Mouse (Mus musculus) embryonic fibroblast, embryonic 13.5 days (primary cell): ENCODE measurements around the gene Emd. TPM values are rescaled to one million over a fixed set of nuclear protein-coding genes. Genes with fewer than 3 reads are reported as not detected.
"Not testable (repeated sequence)": the region's sequence is repeated elsewhere in the genome, so short reads cannot be mapped to it uniquely, and the experiment has no call there.

Experiments used
- H3K27ac ChIP-seq: 2 replicates; pipeline ENCODE4 v1.5.1; 2012; ENCODE audit warnings: low read length, control low read depth, inconsistent platforms; ENCODE audit not compliant: insufficient read depth
- H3K4me1 ChIP-seq: 2 replicates; pipeline ENCODE4 v1.6.1; 2011; ENCODE audit warnings: low read length; ENCODE audit not compliant: control insufficient read depth, insufficient read depth
- H3K4me3 ChIP-seq: 2 replicates; pipeline ENCODE4 v1.5.1; 2011; ENCODE audit warnings: mild to moderate bottlenecking, control low read depth, low read length; ENCODE audit not compliant: insufficient read depth
- CTCF ChIP-seq: IDR thresholded peaks from 2 replicates; pipeline ENCODE4 v1.5.1; 2011; ENCODE audit warnings: mild to moderate bottlenecking, control low read depth, low read length, moderate library complexity, borderline replicate concordance; ENCODE audit not compliant: insufficient read depth
- POLR2A ChIP-seq: IDR thresholded peaks from 2 replicates; pipeline ENCODE4 v1.6.1; 2011; ENCODE audit warnings: low read depth, mild to moderate bottlenecking, control low read depth, low read length, moderate library complexity
- polyA plus RNA-seq: library from polyadenylated mRNA; stranded (reverse); fragments of >200 nt; gene quantifications from 2 replicates; pipeline ENCODE4 v1.2.4, GENCODE M21; 2011; ENCODE audit warnings: low read depth; ENCODE audit not compliant: missing spikeins, insufficient read length

Emd gene
- 195 and 206 TPM in 2 replicates for polyA plus RNA-seq

GRCm38 (mm10) chrX:74254153-74254887, at the start of gene Emd:
TSS of gene Emd (plus strand) at chrX:74254687.
- Histone ChIP-seq H3K27ac (peak within 1 kb of the TSS; percentile 92), H3K4me1 (peaks cover 6% of the 10 kb centered on the region; the same call in 1 of the 2 replicates), H3K4me3 (peak within 1 kb of the TSS; percentile 86)
- TF ChIP-seq CTCF (no peak), POLR2A (peak; percentile 74)

GRCm38 (mm10) chrX:74218496-74218895, 36.0 kb upstream of the Emd start:
- peak overlapping the region; percentile 88 for H3K27ac ChIP-seq
- TF ChIP-seq CTCF (no peak), POLR2A (no peak)
- no peak overlapping the region for H3K4me3 ChIP-seq
- no peaks in the 10 kb centered on the region; the same call in 1 of the 2 replicates for H3K4me1 ChIP-seq

- H3K4me3 ChIP-seq = no peak overlapping the region
- no peak overlapping the region; the same call in 1 of the 2 replicates for H3K27ac ChIP-seq
- H3K4me1 ChIP-seq = no peaks in the 10 kb centered on the region; the same call in 1 of the 2 replicates
- TF ChIP-seq POLR2A = no peak
- TF ChIP-seq CTCF = no peak
Observed at GRCm38 (mm10) chrX:74219449-74219848, 35.0 kb upstream of the Emd start.

GRCm38 (mm10) chrX:74220099-74220498, 34.4 kb upstream of the Emd start:
- H3K4me3 ChIP-seq, H3K27ac ChIP-seq, H3K4me1 ChIP-seq: not testable (repeated sequence)

- no peak overlapping the region for H3K27ac ChIP-seq
- H3K4me3 ChIP-seq = no peak overlapping the region
- no peaks in the 10 kb centered on the region for H3K4me1 ChIP-seq
- no peak for TF ChIP-seq POLR2A
- TF ChIP-seq CTCF = no peak
Observed at GRCm38 (mm10) chrX:74230038-74230437, 24.4 kb upstream of the Emd start.

GRCm38 (mm10) chrX:74233196-74233595, 21.3 kb upstream of the Emd start:
- no peak overlapping the region for H3K27ac ChIP-seq
- TF ChIP-seq POLR2A (no peak), CTCF (no peak)
- no peak overlapping the region for H3K4me3 ChIP-seq

GRCm38 (mm10) chrX:74240332-74240731, 14.2 kb upstream of the Emd start:
- H3K4me1 ChIP-seq = no peaks in the 10 kb centered on the region; the same call in 1 of the 2 replicates
- no peak overlapping the region for H3K4me3 ChIP-seq
- no peak for TF ChIP-seq CTCF
- no peak for TF ChIP-seq POLR2A
- H3K27ac ChIP-seq = no peak overlapping the region

More at GRCm38 (mm10) chrX:74233196-74233595, 21.3 kb upstream of the Emd start:
- no peaks in the 10 kb centered on the region for H3K4me1 ChIP-seq

- no peak for TF ChIP-seq CTCF
- no peak for TF ChIP-seq POLR2A
- H3K4me1 ChIP-seq = no peaks in the 10 kb centered on the region; the same call in 1 of the 2 replicates
- H3K27ac ChIP-seq = peak overlapping the region; percentile 95
- H3K4me3 ChIP-seq = peak overlapping the region; percentile 94
Observed at GRCm38 (mm10) chrX:74243396-74243795, 11.1 kb upstream of the Emd start.

- Histone ChIP-seq H3K4me3 (peak overlapping the region; percentile 94), H3K4me1 (no peaks in the 10 kb centered on the region; the same call in 1 of the 2 replicates), H3K27ac (peak overlapping the region; percentile 95)
- no peak for TF ChIP-seq POLR2A
- TF ChIP-seq CTCF = no peak
Observed at GRCm38 (mm10) chrX:74243807-74244206, 10.7 kb upstream of the Emd start.

GRCm38 (mm10) chrX:74244614-74245083, 9.8 kb upstream of the Emd start:
- peak overlapping the region; percentile 95 for H3K27ac ChIP-seq
- no peaks in the 10 kb centered on the region; the same call in 1 of the 2 replicates for H3K4me1 ChIP-seq
- H3K4me3 ChIP-seq = peak overlapping the region; percentile 94
- TF ChIP-seq CTCF (no peak), POLR2A (no peak)

GRCm38 (mm10) chrX:74245107-74245506, 9.4 kb upstream of the Emd start:
- peaks cover 1% of the 10 kb centered on the region; the same call in 1 of the 2 replicates for H3K4me1 ChIP-seq
- peak overlapping the region; percentile 94 for H3K27ac ChIP-seq
- TF ChIP-seq CTCF = no peak
- peak overlapping the region; percentile 94 for H3K4me3 ChIP-seq
